Mouse (Mus musculus) forebrain, embryonic 14.5 days (tissue): ENCODE results near the gene Selenop. TPM values are rescaled to one million over a fixed set of nuclear protein-coding genes. Genes with fewer than 3 reads are reported as not detected.

Experiments used
- ATAC-seq: fragments of 200-750 bp; cut with Nextera tagmentation; 2 replicates; pipeline ENCODE4 v1.8.0; 2017; ENCODE audit warnings: mild to moderate bottlenecking, moderate library complexity
- DNase-seq: peaks from one replicate; pipeline ENCODE4 v3.0.0-alpha.2; 2015; ENCODE audit warnings: low spot score
- H3K27ac ChIP-seq: fragments of 300-500 bp; sonication (generic); 2 replicates; pipeline ENCODE4 v1.5.1; 2014; ENCODE audit warnings: low read depth, mild to moderate bottlenecking, control low read depth, low read length, moderate library complexity
- H3K27me3 ChIP-seq: fragments of 300-500 bp; sonication (generic); replicated peaks from 2 replicates; pipeline ENCODE4 v1.6.1; 2014; ENCODE audit warnings: low read length, control low read depth, mixed read lengths; ENCODE audit not compliant: control insufficient read depth, insufficient read depth
- H3K36me3 ChIP-seq: fragments of 300-500 bp; sonication (generic); 2 replicates; pipeline ENCODE4 v1.6.1; 2014; ENCODE audit warnings: low read length, control low read depth; ENCODE audit not compliant: control insufficient read depth, insufficient read depth
- H3K4me1 ChIP-seq: fragments of 300-500 bp; sonication (generic); 2 replicates; pipeline ENCODE4 v1.6.1; 2014; ENCODE audit warnings: antibody characterized with exemption, low read length, control low read depth; ENCODE audit not compliant: control insufficient read depth, insufficient read depth
- H3K4me2 ChIP-seq: fragments of 300-500 bp; sonication (generic); 2 replicates; pipeline ENCODE4 v1.6.1; 2014; ENCODE audit warnings: mild to moderate bottlenecking, control low read depth, low read length
- H3K4me3 ChIP-seq: fragments of 300-500 bp; sonication (generic); 2 replicates; pipeline ENCODE4 v1.5.1; 2014; ENCODE audit warnings: low read depth, low read length, control low read depth
- H3K9ac ChIP-seq: fragments of 300-500 bp; sonication (generic); 2 replicates; pipeline ENCODE4 v1.6.1; 2014; ENCODE audit warnings: mild to moderate bottlenecking, low read length, control low read depth, moderate library complexity
- H3K9me3 ChIP-seq: fragments of 300-500 bp; sonication (generic); replicated peaks from 2 replicates; pipeline ENCODE4 v1.6.1; 2016; ENCODE audit warnings: low read length, control low read depth, mixed read lengths; ENCODE audit not compliant: control insufficient read depth
- WGBS: fragments of 180-500 bp; shearing (Covaris S2); extraction: QIAGEN DNeasy Blood & Tissue Kit; methylation state at CpG from one replicate; pipeline ENCODE4 v1.1.7; 2014; 5-methylcytosine and 5-hydroxymethylcytosine counted together
- polyA plus RNA-seq: library from polyadenylated mRNA; unstranded; fragments of >200 nt; fragmentation: Nextera tagmentation; extraction: Ambion mirVana; gene quantifications from 2 replicates; pipeline ENCODE4 v1.2.1, GENCODE M21; 2014

The Selenop gene
- polyA plus RNA-seq, 1 experiment from 2014 or later, result 101 TPM

DNA sequence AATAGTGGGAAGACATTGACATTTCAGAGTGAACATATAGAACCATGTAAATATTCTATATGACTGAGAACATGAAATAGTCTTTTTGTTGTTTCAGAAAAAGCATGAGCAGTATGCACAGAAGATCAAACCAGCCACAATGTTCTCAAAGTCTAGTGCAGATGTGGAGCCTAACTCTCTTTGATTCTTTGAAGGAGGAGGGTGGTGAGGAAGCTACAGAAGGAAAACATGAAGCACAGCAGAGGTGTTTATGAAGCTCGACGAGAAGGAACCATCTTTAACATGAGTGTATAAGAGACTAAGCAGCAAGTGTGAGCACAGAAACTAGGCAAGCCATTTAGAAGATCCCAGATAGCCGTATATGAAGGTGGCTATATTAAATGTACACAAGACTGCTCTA, 41.5 kb downstream of the Selenop start:
- DNase-seq (no peak), ATAC-seq (no peak)
- Histone ChIP-seq H3K9ac (no peak overlapping the region), H3K4me1 (no peaks in the 10 kb centered on the region), H3K4me3 (no peak overlapping the region), H3K9me3 (no peaks in the 10 kb centered on the region), H3K36me3 (no peaks in the 10 kb centered on the region), H3K27ac (no peak overlapping the region), H3K4me2 (no peak overlapping the region), H3K27me3 (no peaks in the 10 kb centered on the region)
- 96% methylated on average over 3 of the region's 3 CpGs for WGBS

DNA sequence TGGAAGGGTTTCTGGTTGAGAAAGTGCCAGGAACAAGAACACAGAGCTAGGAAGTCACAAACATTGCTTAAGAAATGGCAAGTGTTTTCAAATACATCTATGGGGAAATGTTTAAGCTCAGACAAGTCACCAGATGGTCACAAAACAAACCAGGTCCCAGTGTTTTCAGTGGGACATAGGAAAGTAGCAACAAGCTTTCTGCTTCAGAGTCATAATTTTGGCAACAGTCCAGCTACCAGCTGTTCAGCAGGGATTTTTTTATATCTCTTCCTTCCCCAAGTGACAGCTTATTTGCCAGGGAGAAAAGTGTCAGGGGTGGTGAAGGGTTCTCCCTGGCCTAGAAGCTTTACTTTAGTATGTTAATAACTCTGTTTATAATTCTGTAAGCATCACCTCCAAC, 44.6 kb downstream of the Selenop start:
- Histone ChIP-seq H3K4me2 (no peak overlapping the region), H3K4me3 (no peak overlapping the region), H3K36me3 (no peaks in the 10 kb centered on the region), H3K9ac (no peak overlapping the region), H3K9me3 (no peaks in the 10 kb centered on the region), H3K27me3 (no peaks in the 10 kb centered on the region), H3K27ac (no peak overlapping the region), H3K4me1 (no peaks in the 10 kb centered on the region)
- ATAC-seq (no peak), DNase-seq (peak; percentile 48)

DNA sequence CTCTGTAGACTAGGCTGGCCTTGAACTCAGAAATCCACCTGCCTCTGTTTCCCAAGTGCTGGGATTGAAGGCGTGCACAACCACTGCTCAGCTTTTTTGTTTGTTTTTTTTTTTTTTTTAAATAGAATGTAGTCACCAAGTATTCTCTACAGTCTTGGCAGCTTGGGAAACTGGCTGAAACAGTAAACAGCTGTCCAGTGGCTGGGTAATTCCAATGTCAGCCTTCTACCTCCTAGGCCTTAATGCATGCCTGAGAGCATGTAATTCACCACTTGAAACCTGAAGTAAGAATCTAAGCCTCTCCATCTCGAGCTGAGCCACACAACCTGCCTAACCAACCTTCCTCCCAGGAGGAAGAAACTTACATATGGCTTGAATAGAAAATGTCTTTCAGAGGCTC, 48.3 kb downstream of the Selenop start:
- WGBS, result 84% methylated on average over 2 of the region's 2 CpGs
- Histone ChIP-seq H3K36me3 (no peaks in the 10 kb centered on the region), H3K9me3 (no peaks in the 10 kb centered on the region), H3K27ac (no peak overlapping the region), H3K4me2 (no peak overlapping the region), H3K9ac (no peak overlapping the region), H3K4me1 (no peaks in the 10 kb centered on the region), H3K27me3 (no peaks in the 10 kb centered on the region), H3K4me3 (no peak overlapping the region)
- no peak for DNase-seq
- ATAC-seq, result no peak

DNA sequence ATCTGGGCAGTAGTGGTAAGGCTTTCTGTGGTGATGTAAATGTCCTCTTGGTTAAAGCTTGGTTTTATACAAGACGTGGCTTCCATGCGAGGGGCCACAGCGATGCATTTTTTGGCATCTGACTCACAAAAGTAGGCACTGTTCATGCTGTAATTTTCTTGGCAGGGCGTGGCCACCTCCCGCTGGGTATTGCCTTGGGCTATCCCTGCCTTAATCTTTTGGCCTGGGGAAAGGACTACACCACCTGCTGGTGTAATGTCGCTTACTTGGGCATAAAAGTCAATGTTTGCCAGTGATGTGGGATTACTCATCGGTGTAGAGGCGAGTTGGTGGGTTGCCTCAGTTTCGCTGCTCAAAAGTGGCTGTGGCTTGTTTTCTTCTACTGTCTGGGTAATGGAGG, 51.6 kb downstream of the Selenop start:
- no peak for ATAC-seq
- no peaks in the 10 kb centered on the region for H3K4me1 ChIP-seq
- no peak overlapping the region for H3K4me3 ChIP-seq
- no peaks in the 10 kb centered on the region for H3K9me3 ChIP-seq
- no peak overlapping the region for H3K9ac ChIP-seq
- no peak overlapping the region for H3K27ac ChIP-seq
- H3K4me2 ChIP-seq, result no peak overlapping the region
- H3K27me3 ChIP-seq, result no peaks in the 10 kb centered on the region
- DNase-seq, result no peak
- WGBS, result 84% methylated on average over 9 of the region's 9 CpGs
- no peaks in the 10 kb centered on the region for H3K36me3 ChIP-seq

DNA sequence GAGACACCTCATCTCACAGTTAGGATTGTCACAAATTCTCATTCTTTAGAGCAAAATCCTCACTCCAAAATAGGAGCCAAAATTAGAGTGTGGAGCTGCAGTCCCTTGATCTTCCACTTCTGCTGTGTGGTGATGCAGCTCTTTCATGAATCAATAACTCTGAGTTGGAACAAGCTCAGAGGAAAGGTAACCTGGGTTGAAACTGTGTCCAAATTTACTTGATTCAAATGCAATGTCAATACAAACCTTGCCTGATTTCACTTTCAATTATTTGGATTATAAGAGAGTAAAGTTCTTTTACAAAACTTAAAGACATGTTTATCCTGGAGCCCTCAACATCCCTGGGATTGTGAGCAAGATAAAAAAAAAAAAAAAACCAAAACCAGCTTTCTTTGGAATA, 54.7 kb downstream of the Selenop start:
- no peak overlapping the region for H3K4me3 ChIP-seq
- H3K27me3 ChIP-seq, result no peaks in the 10 kb centered on the region
- H3K27ac ChIP-seq, result no peak overlapping the region
- DNase-seq, result no peak
- no peak for ATAC-seq
- no peaks in the 10 kb centered on the region for H3K4me1 ChIP-seq
- no peak overlapping the region for H3K9ac ChIP-seq
- H3K36me3 ChIP-seq, result no peaks in the 10 kb centered on the region
- no peak overlapping the region for H3K4me2 ChIP-seq
- H3K9me3 ChIP-seq, result no peaks in the 10 kb centered on the region

Other genes with a start within 250 kb of the Selenop start
- gene Ccdc152, start 35.0 kb downstream of the Selenop start, polyA plus RNA-seq, result 0.15 TPM in 1 of 2 replicates, not detected in the other